Mouse (Mus musculus): ENCODE data around the gene Pla2g4d. TPM values are rescaled to one million over a fixed set of nuclear protein-coding genes. Genes with fewer than 3 reads are reported as not detected.

Pla2g4d gene
- polyA plus RNA-seq (2012; rRNA removed) = 0.04 and 0.05 TPM in 2 replicates

DNA sequence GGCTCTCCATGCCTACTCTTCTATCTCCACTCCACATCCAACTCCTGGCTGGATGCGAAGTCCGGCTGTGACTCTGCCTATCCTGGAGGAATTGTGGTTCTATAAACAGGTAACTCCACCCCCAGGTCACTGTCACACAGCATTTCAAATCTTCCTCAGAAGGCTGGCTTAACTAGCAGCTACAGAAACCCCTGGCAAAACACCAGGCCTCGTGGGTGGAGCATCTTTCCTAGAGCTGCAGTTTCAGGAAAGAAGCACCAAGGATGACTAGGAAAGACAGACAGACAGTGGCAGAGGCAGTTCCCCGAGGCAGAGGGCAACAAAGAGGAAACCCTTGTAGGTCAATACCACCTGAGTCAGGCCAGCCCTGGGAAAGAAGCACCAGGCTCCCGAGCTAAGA, at the start of gene Pla2g4d:
Gene Pla2g4d (minus strand): TSS at position 203 of the 400 bp plus-strand sequence.

DNA sequence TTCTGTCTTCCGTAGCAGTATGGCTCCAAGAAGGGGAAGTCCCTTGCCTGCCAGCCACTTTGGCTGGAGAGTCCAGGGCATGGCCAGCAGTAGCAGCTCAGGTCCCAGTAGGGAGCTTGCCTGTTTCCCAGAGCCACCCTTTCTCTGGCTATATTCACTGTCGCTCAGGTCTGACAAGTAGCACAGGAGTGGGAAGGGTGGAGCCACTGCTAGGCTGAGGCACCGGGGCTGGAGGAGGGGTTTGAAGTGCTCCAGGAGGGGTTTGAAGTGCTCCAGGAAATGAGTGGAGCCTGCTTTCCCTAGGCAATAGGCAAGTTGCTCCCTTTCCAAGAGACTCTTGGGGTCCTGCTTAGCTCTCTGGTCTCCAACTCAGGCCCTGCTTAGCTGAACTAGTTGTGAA, 25.0 kb upstream of the Pla2g4d start, which contains the start of gene Pla2g4f:
Gene Pla2g4f (minus strand): TSS at position 190 of the 400 bp plus-strand sequence.

DNA sequence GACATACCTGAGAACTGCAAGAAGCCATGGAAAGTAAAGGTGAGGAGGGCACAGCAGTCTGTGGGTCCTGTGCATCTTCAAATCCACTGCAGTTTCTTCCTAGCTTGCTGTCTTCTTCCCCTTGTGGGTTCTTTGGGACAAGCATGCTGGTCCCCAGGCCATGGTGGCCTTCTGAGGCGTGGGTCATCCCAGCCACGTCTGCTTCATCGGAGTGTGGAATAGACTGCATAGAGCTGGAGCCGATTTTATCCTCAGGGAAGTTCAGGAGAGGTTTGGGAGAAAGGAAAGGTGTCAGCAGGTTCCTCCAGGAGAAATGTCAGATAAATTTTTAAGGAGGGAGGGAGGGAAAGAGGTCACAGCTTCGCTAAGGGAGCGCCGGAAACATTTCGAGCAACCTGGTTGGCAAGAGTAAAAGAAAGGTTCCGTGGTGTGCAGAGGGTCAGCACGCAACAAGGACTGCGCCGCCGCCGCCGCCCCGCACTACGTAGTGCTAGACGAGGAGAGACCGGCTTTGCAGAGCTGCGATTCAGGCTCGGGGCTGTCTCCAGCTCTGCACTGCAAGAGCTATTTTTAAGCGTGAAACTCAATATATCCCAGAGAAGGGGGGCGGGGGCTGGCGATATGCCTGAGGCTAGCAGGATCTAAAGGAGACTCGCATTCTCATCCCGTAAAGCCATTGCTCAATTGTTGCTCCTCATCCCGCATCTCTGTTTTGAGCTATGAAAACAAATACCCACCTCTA, 44.1 kb downstream of the Pla2g4d start, which contains the start of gene Pla2g4e:
Gene Pla2g4e (minus strand): TSS at position 657 of the 742 bp plus-strand sequence.

Other genes starting within 250 kb of the Pla2g4d start
- 10.2 and 11.3 TPM in 2 replicates for gene Ehd4, start 134.6 kb downstream of the Pla2g4d start, polyA plus RNA-seq (2012; rRNA removed)
- gene Pla2g4e, start 43.9 kb downstream of the Pla2g4d start, polyA plus RNA-seq (2012; rRNA removed) = 0.04 and 0.17 TPM in 2 replicates
- 0.05 TPM in 2 replicates for gene Pla2g4f, start 25.0 kb upstream of the Pla2g4d start, polyA plus RNA-seq (2012; rRNA removed)
- gene Vps39, start 63.9 kb upstream of the Pla2g4d start, polyA plus RNA-seq (2012; rRNA removed) = 27.2 and 40.2 TPM in 2 replicates
- gene Ganc, start 114.7 kb upstream of the Pla2g4d start, polyA plus RNA-seq (2012; rRNA removed) = 8.5 and 9.9 TPM in 2 replicates
- gene Tmem87a, start 114.9 kb upstream of the Pla2g4d start, polyA plus RNA-seq (2012; rRNA removed) = 20.7 and 26.7 TPM in 2 replicates
- 3.9 and 4.4 TPM in 2 replicates for gene Capn3, start 166.8 kb upstream of the Pla2g4d start, polyA plus RNA-seq (2012; rRNA removed)